Mouse (Mus musculus) E14TG2a.4 (cell line): ENCODE data around the gene Actn4.
"Not testable (repeated sequence)": the region's sequence is repeated elsewhere in the genome, so short reads cannot be mapped to it uniquely, and the experiment has no call there.

Source experiments
- CTCF ChIP-seq: conservative IDR thresholded peaks from 2 replicates; pipeline ENCODE4 v1.5.1; 2014; ENCODE audit warnings: low read length
- NANOG ChIP-seq: IDR thresholded peaks from 2 replicates; pipeline ENCODE4 v1.6.1; 2014; ENCODE audit warnings: borderline replicate concordance, low read length, mixed read lengths
- POU5F1 ChIP-seq: IDR thresholded peaks from 2 replicates; pipeline ENCODE4 v1.6.1; 2014; ENCODE audit warnings: low read length, borderline replicate concordance

GRCm38 (mm10) chr7:28883704-28884103 lies 78.4 kb downstream of the Actn4 start:
- not testable (repeated sequence) for TF ChIP-seq CTCF, NANOG, POU5F1
